Mouse (Mus musculus): Measurements from ENCODE around the gene Avpr1a. TPM values are rescaled to one million over a fixed set of nuclear protein-coding genes. Genes with fewer than 3 reads are reported as not detected.

Gene Avpr1a
- polyA plus RNA-seq, 1 experiment from 2014 or later = 1.6 TPM

GRCm38 (mm10) chr10:122498551-122498950 lies 50.3 kb downstream of the Avpr1a start:
- Histone ChIP-seq H3K9ac (no peak overlapping the region), H3K4me1 (replicated peaks) (peaks cover 6% of the 10 kb centered on the region), H3K4me2 (no peak overlapping the region), H3K9me3 (no peaks in the 10 kb centered on the region), H3K27me3 (no peaks in the 10 kb centered on the region), H3K36me3 (no peaks in the 10 kb centered on the region), H3K4me3 (no peak overlapping the region), H3K27ac (no peak overlapping the region)
- no peak for ATAC-seq (ENCODE audit: low FRiP score)
- WGBS = 73% methylated on average over 2 of the region's 2 CpGs

- no peak overlapping the region for H3K9ac ChIP-seq
- H3K4me1 ChIP-seq (replicated peaks) = peaks cover 6% of the 10 kb centered on the region
- ATAC-seq (ENCODE audit: low FRiP score) = no peak
- whole genome bisulfite sequencing = 25% methylated on average over 6 of the region's 6 CpGs
- no peaks in the 10 kb centered on the region for H3K36me3 ChIP-seq
- H3K9me3 ChIP-seq = no peaks in the 10 kb centered on the region
- H3K4me3 ChIP-seq = no peak overlapping the region
- no peak overlapping the region for H3K4me2 ChIP-seq
- H3K27ac ChIP-seq = no peak overlapping the region
- H3K27me3 ChIP-seq = no peaks in the 10 kb centered on the region
Measured at GRCm38 (mm10) chr10:122499306-122499705, 51.0 kb downstream of the Avpr1a start.

Other genes starting within 250 kb of the Avpr1a start
- 20.3 and 20.6 TPM in 2 replicates for gene Ppm1h, start 230.3 kb downstream of the Avpr1a start, polyA plus RNA-seq (2015; fragmentation: Nextera tagmentation; extraction: Ambion mirVana)